Mouse (Mus musculus) heart, embryonic 13.5 days (tissue): ENCODE results near the gene Gbp2b. TPM values are rescaled to one million over a fixed set of nuclear protein-coding genes. Genes with fewer than 3 reads are reported as not detected.
A peak's percentile ranks its signal among the peaks of the same experiment; 100 is the strongest.

Experiments
- ATAC-seq: fragments of 200-750 bp; cut with Nextera tagmentation; 2 replicates; pipeline ENCODE4 v1.8.0; 2017; ENCODE audit warnings: moderate TSS enrichment; ENCODE audit not compliant: insufficient number of reproducible peaks, low FRiP score, low TSS enrichment; ENCODE audit errors: extremely low read depth
- H3K27ac ChIP-seq: fragments of 300-500 bp; sonication (generic); replicated peaks from 2 replicates; pipeline ENCODE4 v1.5.1; 2015; ENCODE audit warnings: moderate library complexity, mild to moderate bottlenecking, inconsistent platforms
- H3K27me3 ChIP-seq: fragments of 300-500 bp; sonication (generic); replicated peaks from 2 replicates; pipeline ENCODE4 v1.6.1; 2015; ENCODE audit warnings: mild to moderate bottlenecking, inconsistent platforms
- H3K36me3 ChIP-seq: fragments of 300-500 bp; sonication (generic); 2 replicates; pipeline ENCODE4 v1.6.1; 2015; ENCODE audit warnings: mild to moderate bottlenecking, inconsistent platforms
- H3K4me1 ChIP-seq: fragments of 300-500 bp; sonication (generic); 2 replicates; pipeline ENCODE4 v1.6.1; 2015; ENCODE audit warnings: inconsistent platforms
- H3K4me2 ChIP-seq: fragments of 300-500 bp; sonication (generic); 2 replicates; pipeline ENCODE4 v1.6.1; 2015; ENCODE audit warnings: inconsistent platforms, mild to moderate bottlenecking, moderate library complexity
- H3K4me3 ChIP-seq: fragments of 300-500 bp; sonication (generic); 2 replicates; pipeline ENCODE4 v1.5.1; 2015; ENCODE audit warnings: moderate library complexity, mild to moderate bottlenecking, inconsistent platforms
- H3K9ac ChIP-seq: fragments of 300-500 bp; sonication (generic); 2 replicates; pipeline ENCODE4 v1.6.1; 2015; ENCODE audit warnings: inconsistent platforms, mild to moderate bottlenecking, moderate library complexity
- H3K9me3 ChIP-seq: fragments of 300-500 bp; sonication (generic); 2 replicates; pipeline ENCODE4 v1.6.1; 2016; ENCODE audit warnings: inconsistent platforms
- WGBS: fragments of 180-500 bp; shearing (Covaris S2); methylation state at CpG from one replicate; pipeline ENCODE4 v1.1.7; 2015; ENCODE audit warnings: mixed read lengths; 5-methylcytosine and 5-hydroxymethylcytosine counted together
- polyA plus RNA-seq: library from polyadenylated mRNA; unstranded; fragments of >200 nt; fragmentation: Nextera tagmentation; extraction: Ambion mirVana; gene quantifications from 2 replicates; pipeline ENCODE4 v1.2.1, GENCODE M21; 2015

Gbp2b gene
- polyA plus RNA-seq, 1 experiment from 2014 or later = not detected

GRCm38 (mm10) chr3:142577108-142577507 is 17.5 kb upstream of the Gbp2b start:
- Histone ChIP-seq H3K4me2 (no peak overlapping the region), H3K4me1 (no peaks in the 10 kb centered on the region), H3K9ac (no peak overlapping the region), H3K36me3 (no peaks in the 10 kb centered on the region), H3K4me3 (no peak overlapping the region), H3K9me3 (no peaks in the 10 kb centered on the region), H3K27me3 (no peaks in the 10 kb centered on the region), H3K27ac (no peak overlapping the region)
- ATAC-seq = no peak
- 63% methylated on average over 3 of the region's 3 CpGs for WGBS

DNA sequence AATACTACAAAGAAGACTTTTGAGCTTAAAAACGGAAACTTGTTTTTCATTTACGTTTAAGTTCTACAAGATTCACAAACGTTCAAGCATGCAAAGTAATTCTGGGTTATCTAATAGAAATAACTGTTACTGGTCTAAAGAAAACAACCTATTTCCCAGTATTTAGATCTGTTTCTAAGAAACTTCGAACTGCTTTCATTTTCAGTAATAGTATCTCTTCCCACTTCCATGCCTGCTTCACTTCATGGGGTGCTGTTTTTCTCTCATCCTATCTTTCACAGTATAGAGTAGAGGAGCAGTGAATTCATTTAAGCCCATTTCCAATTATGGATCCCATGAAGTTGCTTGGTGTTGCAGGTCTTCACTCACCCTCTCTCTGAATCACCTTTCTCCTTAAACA is 16.3 kb upstream of the Gbp2b start:
- no peaks in the 10 kb centered on the region for H3K27me3 ChIP-seq
- no peak for ATAC-seq
- no peak overlapping the region for H3K27ac ChIP-seq
- H3K9me3 ChIP-seq = no peaks in the 10 kb centered on the region
- H3K4me1 ChIP-seq = no peaks in the 10 kb centered on the region
- 74% methylated on average over 4 of the region's 4 CpGs for WGBS
- H3K36me3 ChIP-seq = no peaks in the 10 kb centered on the region
- H3K9ac ChIP-seq = no peak overlapping the region
- H3K4me3 ChIP-seq = no peak overlapping the region
- H3K4me2 ChIP-seq = no peak overlapping the region

- Histone ChIP-seq H3K36me3 (no peaks in the 10 kb centered on the region), H3K27ac (no peak overlapping the region), H3K9ac (no peak overlapping the region), H3K9me3 (no peaks in the 10 kb centered on the region), H3K4me2 (no peak overlapping the region), H3K4me3 (no peak overlapping the region), H3K27me3 (no peaks in the 10 kb centered on the region), H3K4me1 (no peaks in the 10 kb centered on the region)
- 72% methylated on average over 4 of the region's 4 CpGs for WGBS
- no peak for ATAC-seq
Measured at GRCm38 (mm10) chr3:142583067-142583466, 11.6 kb upstream of the Gbp2b start.

- Histone ChIP-seq H3K27me3 (no peaks in the 10 kb centered on the region), H3K27ac (no peak overlapping the region), H3K36me3 (no peaks in the 10 kb centered on the region), H3K4me2 (no peak overlapping the region), H3K9me3 (no peaks in the 10 kb centered on the region), H3K4me3 (no peak overlapping the region), H3K4me1 (no peaks in the 10 kb centered on the region), H3K9ac (no peak overlapping the region)
- no peak for ATAC-seq
Measured at GRCm38 (mm10) chr3:142587386-142587785, 7.3 kb upstream of the Gbp2b start.

DNA sequence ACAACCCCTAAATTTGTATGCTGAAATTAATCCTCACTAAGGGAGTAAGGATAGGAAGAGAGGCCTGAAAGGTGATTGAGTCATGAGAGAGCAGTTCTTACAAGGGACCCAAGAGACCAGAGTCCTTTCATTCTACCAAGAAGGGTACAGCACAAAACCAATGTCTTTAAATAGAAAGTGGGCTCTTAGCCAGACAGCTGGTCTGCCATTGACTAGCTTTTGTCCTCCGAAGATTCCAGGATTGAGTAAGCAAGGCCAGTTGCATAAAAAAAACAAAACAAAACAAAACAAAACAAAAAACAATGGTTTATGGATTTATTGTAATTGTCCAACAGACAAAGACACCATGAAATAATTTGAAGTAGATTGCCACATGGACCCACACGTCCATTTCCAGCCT is 5.8 kb upstream of the Gbp2b start:
- H3K9me3 ChIP-seq = no peaks in the 10 kb centered on the region
- no peaks in the 10 kb centered on the region for H3K4me1 ChIP-seq
- H3K27ac ChIP-seq = no peak overlapping the region
- H3K27me3 ChIP-seq = no peaks in the 10 kb centered on the region
- 64% methylated on average over 2 of the region's 2 CpGs for WGBS
- no peak overlapping the region for H3K9ac ChIP-seq
- no peak overlapping the region for H3K4me2 ChIP-seq
- H3K4me3 ChIP-seq = no peak overlapping the region
- no peaks in the 10 kb centered on the region for H3K36me3 ChIP-seq
- no peak for ATAC-seq

DNA sequence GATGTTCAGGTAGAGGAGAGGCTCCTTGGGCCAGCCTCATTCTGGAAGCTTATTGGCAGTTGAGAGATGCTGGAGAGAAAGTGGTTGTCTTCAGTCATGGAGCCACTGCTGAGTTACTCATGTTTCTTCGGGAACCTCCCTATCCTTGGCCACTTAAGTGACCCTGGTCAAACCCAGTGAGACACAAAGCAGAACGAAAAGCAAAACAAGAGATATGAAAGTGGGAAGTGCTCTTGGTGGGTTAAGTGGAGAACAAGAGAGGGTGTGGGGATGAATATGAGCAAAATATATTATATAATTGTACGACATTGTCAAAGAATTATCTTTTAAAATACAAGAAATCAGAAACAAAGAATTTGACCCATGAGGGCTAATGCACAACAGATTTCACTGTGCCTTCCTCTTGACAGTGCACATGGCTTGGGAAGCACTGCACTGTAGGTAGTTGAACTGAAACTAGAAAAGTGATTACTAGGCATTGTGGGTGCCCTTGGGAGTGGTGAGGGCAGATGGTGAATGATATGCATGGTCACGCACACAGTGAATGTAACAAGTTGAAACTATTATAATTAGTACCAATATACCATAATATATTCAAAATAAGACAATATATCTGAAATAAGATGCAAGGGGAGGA is 4.1 kb upstream of the Gbp2b start:
- ATAC-seq = no peak
- Histone ChIP-seq H3K9me3 (no peaks in the 10 kb centered on the region), H3K27me3 (no peaks in the 10 kb centered on the region), H3K4me2 (no peak overlapping the region), H3K36me3 (no peaks in the 10 kb centered on the region), H3K27ac (no peak overlapping the region), H3K9ac (no peak overlapping the region), H3K4me1 (no peaks in the 10 kb centered on the region), H3K4me3 (no peak overlapping the region)
- 67% methylated on average over 4 of the region's 4 CpGs for WGBS

- no peak overlapping the region for H3K27ac ChIP-seq
- H3K36me3 ChIP-seq = no peaks in the 10 kb centered on the region
- H3K9ac ChIP-seq = no peak overlapping the region
- WGBS = 56% methylated on average over 3 of the region's 3 CpGs
- no peak overlapping the region for H3K4me3 ChIP-seq
- no peaks in the 10 kb centered on the region for H3K27me3 ChIP-seq
- H3K9me3 ChIP-seq = no peaks in the 10 kb centered on the region
- no peak for ATAC-seq
- no peak overlapping the region for H3K4me2 ChIP-seq
- H3K4me1 ChIP-seq = no peaks in the 10 kb centered on the region
Measured at GRCm38 (mm10) chr3:142597923-142598322, 3.3 kb downstream of the Gbp2b start.

- no peak for ATAC-seq
Measured at GRCm38 (mm10) chr3:142601675-142602074, 7.0 kb downstream of the Gbp2b start.

DNA sequence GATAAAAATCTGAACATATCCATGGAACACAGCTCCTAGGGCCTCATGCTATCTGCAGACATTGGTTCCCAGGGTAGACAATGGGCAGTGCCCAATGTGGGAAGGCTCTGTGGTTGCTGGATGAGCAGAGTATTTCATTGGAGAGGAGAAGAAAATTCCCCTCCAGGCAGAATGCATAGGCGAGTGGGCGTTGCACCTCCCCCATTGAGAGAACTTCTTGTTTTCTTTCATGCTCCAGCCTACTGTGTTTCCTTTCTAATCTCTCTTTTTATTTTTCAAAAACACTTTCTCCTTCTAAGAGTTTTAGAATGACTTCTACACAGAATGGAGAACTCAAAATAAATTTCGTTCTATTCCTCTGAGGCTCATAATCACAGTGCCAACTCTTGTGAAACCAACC is 24.0 kb downstream of the Gbp2b start:
- WGBS = 80% methylated on average over 3 of the region's 3 CpGs
- Histone ChIP-seq H3K9ac (no peak overlapping the region), H3K4me3 (no peak overlapping the region), H3K36me3 (no peaks in the 10 kb centered on the region), H3K9me3 (no peaks in the 10 kb centered on the region), H3K4me2 (no peak overlapping the region), H3K27me3 (no peaks in the 10 kb centered on the region), H3K27ac (no peak overlapping the region), H3K4me1 (peaks cover 12% of the 10 kb centered on the region)
- no peak for ATAC-seq

More at GRCm38 (mm10) chr3:142601675-142602074, 7.0 kb downstream of the Gbp2b start:
- H3K4me2 ChIP-seq = no peak overlapping the region
- no peak overlapping the region for H3K9ac ChIP-seq
- no peaks in the 10 kb centered on the region for H3K27me3 ChIP-seq
- no peaks in the 10 kb centered on the region for H3K4me1 ChIP-seq
- no peaks in the 10 kb centered on the region for H3K36me3 ChIP-seq
- no peak overlapping the region for H3K4me3 ChIP-seq
- H3K9me3 ChIP-seq = no peaks in the 10 kb centered on the region
- no peak overlapping the region for H3K27ac ChIP-seq

DNA sequence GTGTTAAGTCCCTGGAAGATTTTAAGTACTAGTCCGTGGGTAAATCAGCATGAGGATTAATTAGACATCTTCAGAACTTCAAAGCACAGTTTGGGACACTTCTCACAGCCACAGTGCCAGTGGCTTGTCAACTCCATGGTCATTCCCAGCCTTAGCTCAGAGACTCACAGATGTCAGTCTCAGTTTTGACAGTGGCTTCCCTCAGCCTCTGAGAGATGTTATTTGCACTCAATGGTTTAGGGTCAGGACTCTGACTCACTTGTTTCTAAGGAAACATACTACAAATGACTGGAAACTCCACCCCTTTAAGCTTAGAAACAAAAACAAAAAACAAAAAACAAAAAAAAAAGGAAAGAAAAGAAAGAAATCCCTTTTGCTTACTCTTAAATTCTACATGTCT is 25.0 kb downstream of the Gbp2b start:
- Histone ChIP-seq H3K4me1 (peaks cover 12% of the 10 kb centered on the region), H3K36me3 (no peaks in the 10 kb centered on the region), H3K9me3 (no peaks in the 10 kb centered on the region), H3K9ac (no peak overlapping the region), H3K27ac (no peak overlapping the region), H3K4me2 (no peak overlapping the region), H3K4me3 (no peak overlapping the region), H3K27me3 (no peaks in the 10 kb centered on the region)
- WGBS = 37% methylated on average over 1 of the region's 1 CpGs
- no peak for ATAC-seq

DNA sequence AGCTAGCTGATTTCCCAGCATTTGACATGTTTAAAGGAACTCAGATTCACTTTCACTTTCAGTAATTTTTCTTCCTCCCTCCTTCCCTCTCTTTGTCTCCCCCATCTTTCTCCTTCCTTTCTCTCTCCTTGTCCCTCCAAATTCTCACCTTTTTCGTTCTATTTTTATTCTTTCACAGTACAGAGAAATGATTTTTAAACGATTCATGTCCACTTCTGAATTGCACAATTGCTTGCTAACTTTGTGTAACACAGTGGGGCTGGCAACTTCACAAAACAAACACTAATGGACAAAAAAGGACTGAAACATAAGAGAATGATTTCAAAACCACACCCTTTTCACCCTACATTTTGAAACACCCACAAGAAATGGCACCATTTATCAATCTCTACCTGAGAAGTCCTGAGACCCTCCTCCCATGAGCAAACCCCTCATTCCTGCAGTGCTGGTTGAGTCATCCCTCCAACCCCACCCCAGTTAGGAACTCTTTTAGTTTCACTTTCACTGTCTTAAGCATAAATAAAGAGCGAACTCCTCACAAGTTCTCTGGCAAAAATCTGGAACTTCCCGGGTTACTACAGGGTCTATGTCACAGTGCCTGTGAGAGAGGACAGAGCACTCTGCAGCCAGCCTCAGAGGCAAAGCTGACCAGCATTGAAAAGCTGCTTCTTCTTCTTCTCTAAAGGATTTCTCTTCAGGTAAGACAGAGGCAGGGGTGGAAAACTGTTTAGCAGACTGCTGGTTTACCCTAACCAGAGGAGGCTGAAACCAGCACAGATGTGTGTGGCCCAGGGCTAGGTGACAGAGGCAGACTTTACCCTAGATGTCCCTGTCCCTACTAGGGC is 25.7 kb downstream of the Gbp2b start, which contains the start of gene Gbp2:
Gbp2 (plus strand) TSS at position 492 of the 845 bp plus-strand sequence.
- H3K36me3 ChIP-seq = no peaks in the 10 kb centered on the region
- H3K27ac ChIP-seq = peak within 1 kb of the TSS; percentile 29; the same call in 1 of the 2 replicates
- H3K4me1 ChIP-seq = peaks cover 12% of the 10 kb centered on the region
- H3K4me3 ChIP-seq = peak within 1 kb of the TSS; percentile 42
- WGBS = 47% methylated on average over 4 of the region's 4 CpGs
- H3K9me3 ChIP-seq = no peaks in the 10 kb centered on the region
- H3K27me3 ChIP-seq = no peaks in the 10 kb centered on the region
- no peak; the same call in 1 of the 2 replicates for ATAC-seq
- H3K9ac ChIP-seq = peak within 1 kb of the TSS; percentile 50
- peak within 1 kb of the TSS; percentile 66 for H3K4me2 ChIP-seq
